Mouse (Mus musculus): ENCODE data around the gene D930048N14Rik. TPM values are rescaled to one million over a fixed set of nuclear protein-coding genes. Genes with fewer than 3 reads are reported as not detected.

Gene D930048N14Rik
- polyA plus RNA-seq (2015; fragmentation: Illumina TruSeq; extraction: RNeasy Lipid Tissue Mini Kit (QIAGEN cat#74804); ENCODE audit: insufficient read depth, low read depth, low replicate concordance) = 1.5 TPM

GRCm38 (mm10) chr11:51650691-51651515 is at the start of gene D930048N14Rik, which contains the start of gene N4bp3:
D930048N14Rik (plus strand) TSS chr11:51650954.
N4bp3 (minus strand) TSS chr11:51650842.

GRCm38 (mm10) chr11:51606447-51607095 is 44.2 kb upstream of the D930048N14Rik start, which contains the start of gene Hnrnpab:
Hnrnpab (minus strand) TSS chr11:51606847.

GRCm38 (mm10) chr11:51619409-51620060 is 31.2 kb upstream of the D930048N14Rik start, which contains the start of gene Nhp2:
Nhp2 (plus strand) TSS chr11:51619735.

GRCm38 (mm10) chr11:51635525-51636322 is 15.0 kb upstream of the D930048N14Rik start, which contains the start of gene Rmnd5b:
Rmnd5b (minus strand) TSS chr11:51635896.

GRCm38 (mm10) chr11:51688330-51689328 is 37.9 kb downstream of the D930048N14Rik start, which contains the start of gene 0610009B22Rik:
0610009B22Rik (minus strand) TSS chr11:51688874.

Other genes with a start within 250 kb of the D930048N14Rik start
- 3.4 TPM for gene Phykpl, start 66.2 kb upstream of the D930048N14Rik start, polyA plus RNA-seq (2015; fragmentation: Illumina TruSeq; extraction: RNeasy Lipid Tissue Mini Kit (QIAGEN cat#74804); ENCODE audit: insufficient read depth, low read depth, low replicate concordance)
- 31.3 TPM for gene Hnrnpab, start 44.1 kb upstream of the D930048N14Rik start, polyA plus RNA-seq (2015; fragmentation: Illumina TruSeq; extraction: RNeasy Lipid Tissue Mini Kit (QIAGEN cat#74804); ENCODE audit: insufficient read depth, low read depth, low replicate concordance)
- 18.4 TPM for gene Nhp2, start 31.2 kb upstream of the D930048N14Rik start, polyA plus RNA-seq (2015; fragmentation: Illumina TruSeq; extraction: RNeasy Lipid Tissue Mini Kit (QIAGEN cat#74804); ENCODE audit: insufficient read depth, low read depth, low replicate concordance)
- 10.1 TPM for gene Rmnd5b, start 15.1 kb upstream of the D930048N14Rik start, polyA plus RNA-seq (2015; fragmentation: Illumina TruSeq; extraction: RNeasy Lipid Tissue Mini Kit (QIAGEN cat#74804); ENCODE audit: insufficient read depth, low read depth, low replicate concordance)
- 1.7 TPM for gene N4bp3, start 112 bp upstream of the D930048N14Rik start, polyA plus RNA-seq (2015; fragmentation: Illumina TruSeq; extraction: RNeasy Lipid Tissue Mini Kit (QIAGEN cat#74804); ENCODE audit: insufficient read depth, low read depth, low replicate concordance)
- 10.3 TPM for gene 0610009B22Rik, start 37.9 kb downstream of the D930048N14Rik start, polyA plus RNA-seq (2015; fragmentation: Illumina TruSeq; extraction: RNeasy Lipid Tissue Mini Kit (QIAGEN cat#74804); ENCODE audit: insufficient read depth, low read depth, low replicate concordance)
- gene Sec24a, start 112.7 kb downstream of the D930048N14Rik start, polyA plus RNA-seq (2015; fragmentation: Illumina TruSeq; extraction: RNeasy Lipid Tissue Mini Kit (QIAGEN cat#74804); ENCODE audit: insufficient read depth, low read depth, low replicate concordance) = 3.4 TPM
- gene Sar1b, start 112.7 kb downstream of the D930048N14Rik start, polyA plus RNA-seq (2015; fragmentation: Illumina TruSeq; extraction: RNeasy Lipid Tissue Mini Kit (QIAGEN cat#74804); ENCODE audit: insufficient read depth, low read depth, low replicate concordance) = 9.3 TPM
- gene Jade2, start 206.7 kb downstream of the D930048N14Rik start, polyA plus RNA-seq (2015; fragmentation: Illumina TruSeq; extraction: RNeasy Lipid Tissue Mini Kit (QIAGEN cat#74804); ENCODE audit: insufficient read depth, low read depth, low replicate concordance) = 4.3 TPM